Comparison of ENCODE assay signal across 9 mouse cellular contexts in the genomic region with DNA sequence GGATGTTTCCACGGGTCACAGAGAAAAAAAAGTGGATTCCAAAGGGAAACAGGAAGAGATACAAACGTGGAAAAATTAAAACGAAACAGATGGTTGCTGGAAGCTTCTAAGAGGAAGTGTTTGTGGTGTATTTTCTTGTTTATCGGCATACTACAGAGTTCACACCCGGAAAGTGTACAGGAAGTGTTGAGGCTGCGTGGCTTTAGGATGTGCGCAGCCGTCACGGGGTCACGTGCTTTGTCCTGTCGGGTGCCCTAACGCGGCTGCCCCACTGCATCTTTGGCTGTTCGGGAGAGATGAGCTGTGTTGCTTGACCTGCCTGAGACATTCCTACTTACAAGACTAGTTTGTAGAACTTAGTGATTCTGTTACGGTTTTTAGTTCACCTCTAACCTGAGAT.
DNase-seq lines count a peak whose midpoint lies in the region; ATAC-seq lines count a peak whose summit lies in the region.
"Had no signal": no experiment of that assay in that cellular context is flagged by ENCODE, and none has a peak within 500 bp of the region (broad histone marks: within the 10 kb centered on the region; RNA-seq: fewer than 3 reads in every experiment).

No protein-coding gene starts in this region.

- H3K36me3 ChIP-seq in erythroblast, embryonic 14.5 days (ENCODE audit: control insufficient read depth) = no peaks in the 10 kb centered on the region

- no peaks in the 10 kb centered on the region for H3K27me3 ChIP-seq in erythroblast, embryonic 14.5 days (ENCODE audit: control insufficient read depth)

- ATAC-seq in erythroblast, adult 5-6 weeks (replicated peaks; ENCODE audit: low FRiP score, poor library complexity, severe bottlenecking) = no peak
- peak; percentile 63 for ATAC-seq in megakaryocyte-erythroid progenitor cell, adult 5-6 weeks (replicated peaks; ENCODE audit: low FRiP score, low TSS enrichment, poor library complexity, severe bottlenecking)

- H3K4me1 ChIP-seq in erythroblast, embryonic 14.5 days (ENCODE audit: control insufficient read depth) = peaks cover 28% of the 10 kb centered on the region

- peak; percentile 88 for DNase-seq in 416B (ENCODE audit: low read depth)
- peak; percentile 86 for DNase-seq in induced T-regulatory cell, adult 2 months (ENCODE audit: low read depth)
- DNase-seq in cerebellum, adult 9-10 months = no peak
- DNase-seq in left cerebral cortex, postnatal 4 days = no peak
- no peak for DNase-seq in layer of hippocampus, adult 11-12 months (ENCODE audit: low spot score)
- DNase-seq: layer of hippocampus, postnatal 36 days had no signal

- no peaks in the 10 kb centered on the region for H3K9me3 ChIP-seq in erythroblast, embryonic 14.5 days (ENCODE audit: control insufficient read depth, low read length)

- H3K4me3 ChIP-seq in erythroblast, embryonic 14.5 days (replicated peaks) = peak overlapping the region; percentile 36

- intact Hi-C loops in left cerebral cortex, postnatal 4 days (cut with DNase I) = loop anchor here (10.0 kb wide), 1 partner anchor 1094 kb away; no protein-coding TSS in a partner anchor

Comparison
In these comparisons a context has a peak if more than half of its experiments do, and no peak if none do; other contexts are left out.
1. DNase-seq: peak in 416B (single experiment) and induced T-regulatory cell, adult 2 months (single experiment); none in cerebellum, adult 9-10 months (single experiment), left cerebral cortex, postnatal 4 days (single experiment) and layer of hippocampus, adult 11-12 months (single experiment).